Mouse (Mus musculus) forebrain, postnatal 0 days (tissue): ENCODE measurements around the gene Flywch1. TPM values are rescaled to one million over a fixed set of nuclear protein-coding genes. Genes with fewer than 3 reads are reported as not detected.

ENCODE experiments used
- ATAC-seq: fragments of 200-750 bp; cut with Nextera tagmentation; 2 replicates; pipeline ENCODE4 v1.8.0; 2017; ENCODE audit warnings: mild to moderate bottlenecking, moderate library complexity
- DNase-seq: peaks from one replicate; pipeline ENCODE4 v3.0.0-alpha.2; 2015
- H3K27ac ChIP-seq: fragments of 300-500 bp; sonication (generic); 2 replicates; pipeline ENCODE4 v1.5.1; 2014; ENCODE audit warnings: low read depth, mild to moderate bottlenecking, antibody characterized with exemption, low read length, moderate library complexity, mixed read lengths
- H3K27me3 ChIP-seq: fragments of 300-500 bp; sonication (generic); 2 replicates; pipeline ENCODE4 v1.6.1; 2014; ENCODE audit warnings: mild to moderate bottlenecking, low read length, mixed read lengths; ENCODE audit not compliant: insufficient read depth
- H3K36me3 ChIP-seq: fragments of 300-500 bp; sonication (generic); 2 replicates; pipeline ENCODE4 v1.6.1; 2014; ENCODE audit warnings: mild to moderate bottlenecking, moderate library complexity; ENCODE audit not compliant: insufficient read depth
- H3K4me1 ChIP-seq: fragments of 300-500 bp; sonication (generic); 2 replicates; pipeline ENCODE4 v1.6.1; 2014; ENCODE audit warnings: antibody characterized with exemption; ENCODE audit not compliant: insufficient read depth
- H3K4me2 ChIP-seq: fragments of 300-500 bp; sonication (generic); 2 replicates; pipeline ENCODE4 v1.6.1; 2014; ENCODE audit warnings: low read depth, mild to moderate bottlenecking, moderate library complexity
- H3K4me3 ChIP-seq: fragments of 300-500 bp; sonication (generic); 2 replicates; pipeline ENCODE4 v1.5.1; 2014; ENCODE audit warnings: low read depth, low read length, mixed read lengths
- H3K9ac ChIP-seq: fragments of 300-500 bp; sonication (generic); 2 replicates; pipeline ENCODE4 v1.6.1; 2014; ENCODE audit warnings: mild to moderate bottlenecking
- H3K9me3 ChIP-seq: fragments of 300-500 bp; sonication (generic); 2 replicates; pipeline ENCODE4 v1.6.1; 2016; ENCODE audit warnings: low read length
- CTCF ChIP-seq: sonication (generic); IDR thresholded peaks from 2 replicates; pipeline ENCODE4 v1.5.1; 2016; ENCODE audit warnings: antibody characterized with exemption, control low read depth, low read depth
- WGBS: fragments of 180-500 bp; shearing (Covaris S2); extraction: QIAGEN DNeasy Blood & Tissue Kit; methylation state at CpG from one replicate; pipeline ENCODE4 v1.1.7; 2014; 5-methylcytosine and 5-hydroxymethylcytosine counted together
- polyA plus RNA-seq: library from polyadenylated mRNA; unstranded; fragments of >200 nt; fragmentation: Nextera tagmentation; extraction: Ambion mirVana; gene quantifications from 2 replicates; pipeline ENCODE4 v1.2.1, GENCODE M21; 2015
- total RNA-seq: library from RNA; depleted of rRNA; stranded (reverse); fragments of >200 nt; gene quantifications from 2 replicates; pipeline ENCODE4 v1.2.3, GENCODE M21; 2014

Gene Flywch1
- total and polyA plus RNA-seq, 2 experiments from 2014 or later, result 135 to 189 TPM

GRCm38 (mm10) chr17:23740598-23741021 lies 30.8 kb downstream of the Flywch1 start, which contains the start of gene Paqr4:
TSS of gene Paqr4 (minus strand) at chr17:23740867.
- WGBS, result 7% methylated on average over 13 of the region's 13 CpGs
- H3K4me2 ChIP-seq, result peak within 1 kb of the TSS; percentile 94
- ATAC-seq (peak; percentile 3; the same call in 1 of the 2 replicates), DNase-seq (no peak)
- H3K4me3 ChIP-seq, result peak within 1 kb of the TSS; percentile 68
- H3K27me3 ChIP-seq, result peaks cover 42% of the 10 kb centered on the region
- H3K27ac ChIP-seq, result peak within 1 kb of the TSS; percentile 66
- H3K4me1 ChIP-seq, result peaks cover 13% of the 10 kb centered on the region
- TF ChIP-seq CTCF, result 0 out of 2 replicates have a peak, but pooled peaks have one; percentile 1
- H3K9me3 ChIP-seq, result no peaks in the 10 kb centered on the region
- H3K9ac ChIP-seq, result peak within 1 kb of the TSS; percentile 79
- H3K36me3 ChIP-seq, result peaks cover 10% of the 10 kb centered on the region; the same call in 1 of the 2 replicates

DNA sequence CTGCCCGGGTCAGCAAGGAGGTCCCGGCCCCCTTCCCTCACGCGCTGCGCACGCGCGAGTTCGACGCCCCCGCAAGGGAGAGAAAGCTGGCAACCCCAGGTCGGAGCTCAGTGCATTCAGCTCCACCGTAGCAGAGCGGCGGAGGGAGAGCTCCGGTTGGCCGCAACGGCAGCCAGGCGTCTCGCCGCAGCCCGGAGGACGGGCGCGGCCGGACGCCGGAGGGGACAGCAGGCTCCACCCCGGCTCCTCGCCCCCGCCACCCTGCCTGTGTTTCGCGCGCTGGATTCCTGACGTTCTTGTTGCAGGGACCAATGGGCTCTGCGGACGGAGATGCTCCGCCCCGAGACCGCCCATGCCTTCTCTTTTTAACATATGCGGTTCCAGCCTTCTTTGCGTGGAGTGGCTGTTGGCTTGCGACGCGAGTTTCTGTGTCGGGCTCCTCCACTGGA lies 31.2 kb downstream of the Flywch1 start:
- peak; percentile 92 for ATAC-seq
- H3K4me2 ChIP-seq, result peak overlapping the region; percentile 94
- H3K9ac ChIP-seq, result peak overlapping the region; percentile 79
- H3K4me1 ChIP-seq, result peaks cover 9% of the 10 kb centered on the region
- peaks cover 39% of the 10 kb centered on the region for H3K27me3 ChIP-seq
- no peaks in the 10 kb centered on the region for H3K9me3 ChIP-seq
- DNase-seq, result peak; percentile 92
- WGBS, result 2% methylated on average over 40 of the region's 46 CpGs
- peaks cover 11% of the 10 kb centered on the region; the same call in 1 of the 2 replicates for H3K36me3 ChIP-seq
- no peak for TF ChIP-seq CTCF
- peak overlapping the region; percentile 68 for H3K4me3 ChIP-seq
- peak overlapping the region; percentile 66 for H3K27ac ChIP-seq

GRCm38 (mm10) chr17:23739202-23740135 lies 31.9 kb downstream of the Flywch1 start:
- peak; percentile 38 for ATAC-seq
- peaks cover 8% of the 10 kb centered on the region; the same call in 1 of the 2 replicates for H3K4me1 ChIP-seq
- peak overlapping the region; percentile 79 for H3K9ac ChIP-seq
- WGBS, result 1% methylated on average over 48 of the region's 48 CpGs
- H3K4me2 ChIP-seq, result peak overlapping the region; percentile 94
- H3K27me3 ChIP-seq, result peaks cover 32% of the 10 kb centered on the region
- peak overlapping the region; percentile 68 for H3K4me3 ChIP-seq
- H3K27ac ChIP-seq, result peak overlapping the region; percentile 66
- peak; percentile 55 for DNase-seq
- H3K9me3 ChIP-seq, result no peaks in the 10 kb centered on the region
- H3K36me3 ChIP-seq, result peaks cover 11% of the 10 kb centered on the region; the same call in 1 of the 2 replicates
- no peak for TF ChIP-seq CTCF

- peaks cover 8% of the 10 kb centered on the region; the same call in 1 of the 2 replicates for H3K4me1 ChIP-seq
- ATAC-seq, result no peak; the same call in 1 of the 2 replicates
- H3K4me2 ChIP-seq, result peak overlapping the region; percentile 94
- peak overlapping the region; percentile 79 for H3K9ac ChIP-seq
- no peak for DNase-seq
- TF ChIP-seq CTCF, result no peak
- H3K4me3 ChIP-seq, result peak overlapping the region; percentile 68
- H3K27me3 ChIP-seq, result peaks cover 26% of the 10 kb centered on the region
- H3K9me3 ChIP-seq, result no peaks in the 10 kb centered on the region
- 30% methylated on average over 2 of the region's 2 CpGs for WGBS
- H3K36me3 ChIP-seq, result peaks cover 11% of the 10 kb centered on the region; the same call in 1 of the 2 replicates
- no peak overlapping the region for H3K27ac ChIP-seq
These were observed 32.6 kb downstream of the Flywch1 start for GRCm38 (mm10) chr17:23738836-23739201.

DNA sequence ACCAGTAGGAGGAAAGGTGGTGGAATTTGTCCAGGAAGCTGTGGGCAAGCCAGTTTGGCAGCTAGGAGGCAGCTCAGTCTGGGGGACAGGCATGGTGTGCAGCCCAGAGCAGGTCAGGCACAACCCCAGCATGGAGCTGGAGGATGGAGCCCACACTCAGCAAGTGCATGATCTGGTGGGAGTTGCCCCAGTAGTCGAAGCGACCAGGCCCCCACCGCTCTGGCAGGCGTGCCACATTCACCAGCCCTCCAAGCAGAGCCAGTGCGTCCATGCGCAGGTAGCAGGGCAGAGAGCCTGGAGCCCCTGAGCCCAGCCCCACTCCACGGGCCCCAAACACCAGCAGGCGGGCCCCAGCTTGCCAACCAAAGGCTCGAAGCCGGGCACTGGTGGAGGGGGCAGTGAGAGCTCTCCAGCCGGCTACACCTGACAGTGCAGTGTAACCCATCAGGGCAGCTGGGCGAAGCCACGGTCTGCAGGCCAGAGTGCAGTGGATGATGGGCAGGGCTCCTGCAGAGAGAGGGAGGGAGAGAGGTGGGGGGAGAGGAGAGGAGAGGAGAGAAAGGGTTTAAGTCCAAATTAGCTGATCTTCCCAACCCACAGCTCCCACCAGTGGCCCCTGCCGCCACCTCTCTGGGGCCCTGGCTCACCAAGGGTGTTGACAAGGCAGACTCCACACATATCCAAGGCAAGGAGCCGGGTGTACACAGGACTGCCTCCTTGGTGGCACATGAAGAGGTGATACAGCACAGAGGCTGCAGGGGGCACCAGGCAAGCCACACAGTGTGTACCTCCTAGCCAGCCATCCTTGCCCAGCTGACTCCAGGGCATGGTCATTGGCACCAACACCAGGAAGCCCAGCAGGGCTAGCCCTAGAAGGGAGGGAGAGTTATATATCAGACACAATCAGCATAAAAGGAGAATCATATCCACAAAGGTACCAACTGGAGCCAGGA lies 33.6 kb downstream of the Flywch1 start:
- no peak overlapping the region for H3K9ac ChIP-seq
- no peak overlapping the region for H3K27ac ChIP-seq
- ATAC-seq (no peak), DNase-seq (no peak)
- 66% methylated on average over 15 of the region's 15 CpGs for WGBS
- H3K4me1 ChIP-seq, result peaks cover 8% of the 10 kb centered on the region; the same call in 1 of the 2 replicates
- no peaks in the 10 kb centered on the region for H3K9me3 ChIP-seq
- H3K27me3 ChIP-seq, result peaks cover 16% of the 10 kb centered on the region
- H3K4me3 ChIP-seq, result no peak overlapping the region
- H3K4me2 ChIP-seq, result no peak overlapping the region
- H3K36me3 ChIP-seq, result peaks cover 11% of the 10 kb centered on the region; the same call in 1 of the 2 replicates
- TF ChIP-seq CTCF, result no peak; the same call in 1 of the 2 replicates

DNA sequence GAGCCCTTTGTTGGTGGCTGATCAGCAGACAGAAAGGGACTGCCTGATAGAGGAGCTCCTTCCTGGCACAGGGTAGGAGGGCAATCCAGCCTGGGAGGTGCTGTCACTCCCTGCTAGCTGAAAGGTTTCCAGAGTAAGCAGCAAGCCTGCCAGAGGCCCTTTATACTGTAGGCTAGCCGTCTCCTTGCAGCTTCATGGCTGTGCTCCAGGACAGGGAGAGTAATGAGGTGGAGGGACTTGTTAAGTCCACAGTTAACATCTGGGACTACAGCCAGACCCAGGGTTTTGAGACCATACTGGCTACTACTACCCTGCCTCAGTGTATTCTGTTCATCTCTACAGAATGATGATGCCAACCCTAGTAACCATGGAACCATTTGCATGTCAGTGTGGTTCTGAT lies 37.1 kb downstream of the Flywch1 start:
- no peak for TF ChIP-seq CTCF
- peak; percentile 31 for DNase-seq

More for the DNA sequence above, 37.1 kb downstream of the Flywch1 start:
- Histone ChIP-seq H3K27ac (no peak overlapping the region), H3K4me1 (peaks cover 8% of the 10 kb centered on the region; the same call in 1 of the 2 replicates), H3K27me3 (no peaks in the 10 kb centered on the region), H3K36me3 (peaks cover 11% of the 10 kb centered on the region; the same call in 1 of the 2 replicates), H3K4me2 (no peak overlapping the region), H3K9me3 (no peaks in the 10 kb centered on the region), H3K9ac (no peak overlapping the region), H3K4me3 (no peak overlapping the region)
- 44% methylated on average over 1 of the region's 1 CpGs for WGBS
- peak; percentile 6; the same call in 1 of the 2 replicates for ATAC-seq
